Mouse (Mus musculus): ENCODE data around the gene Sntb2. TPM values are rescaled to one million over a fixed set of nuclear protein-coding genes. Genes with fewer than 3 reads are reported as not detected.
"Not testable (repeated sequence)": the region's sequence is repeated elsewhere in the genome, so short reads cannot be mapped to it uniquely, and the experiment has no call there.

Gene Sntb2
- total and polyA plus RNA-seq, 2 experiments from 2014 or later: 6.0 to 7.3 TPM

- Histone ChIP-seq H3K36me3 (ENCODE audit: insufficient read depth, low read length) (no peaks in the 10 kb centered on the region), H3K9me3 (ENCODE audit: low read length) (no peaks in the 10 kb centered on the region), H3K27ac (peak overlapping the region; percentile 54), H3K27me3 (ENCODE audit: insufficient read depth, low read length) (no peaks in the 10 kb centered on the region), H3K4me1 (ENCODE audit: insufficient read depth, low read length) (no peaks in the 10 kb centered on the region), H3K9ac (replicated peaks; ENCODE audit: low read length) (no peak overlapping the region), H3K4me2 (ENCODE audit: low read depth, low read length) (0 out of 2 replicates have a peak overlapping the region, but pooled peaks have one; percentile 7), H3K4me3 (ENCODE audit: low read length) (no peak overlapping the region)
- ATAC-seq: peak; percentile 51; the same call in 1 of the 2 replicates
- no peak for TF ChIP-seq CTCF (IDR thresholded peaks at IDR 0.05; ENCODE audit: low read depth)
- DNase-seq (ENCODE audit: low spot score): peak; percentile 56
- 51% methylated on average over 9 of the region's 9 CpGs for WGBS
These were observed 49.9 kb downstream of the Sntb2 start for GRCm38 (mm10) chr8:106985404-106985821.

DNA sequence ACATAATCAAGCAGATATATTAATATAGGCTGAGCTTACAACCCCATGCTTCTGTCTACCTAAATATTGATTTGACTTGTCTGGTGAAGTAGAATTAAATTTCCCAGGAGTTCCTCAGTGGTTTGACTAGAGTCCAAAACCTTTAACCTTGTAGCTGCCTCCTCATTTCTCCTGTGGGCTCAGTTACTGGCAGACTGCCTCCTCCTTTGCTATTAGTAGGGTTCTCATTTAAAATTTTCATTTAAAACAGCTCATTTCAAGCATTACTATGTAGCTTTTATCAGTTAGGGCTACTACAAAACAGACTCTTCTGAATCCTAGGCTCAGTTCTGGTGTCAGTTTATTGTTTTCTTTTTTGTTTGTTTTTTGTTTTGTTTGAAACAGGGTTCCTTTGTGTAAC, 50.4 kb downstream of the Sntb2 start:
- no peaks in the 10 kb centered on the region for H3K27me3 ChIP-seq (ENCODE audit: insufficient read depth, low read length)
- no peak overlapping the region for H3K9ac ChIP-seq (replicated peaks; ENCODE audit: low read length)
- peak overlapping the region; percentile 41; the same call in 1 of the 2 replicates for H3K27ac ChIP-seq
- H3K36me3 ChIP-seq (ENCODE audit: insufficient read depth, low read length): no peaks in the 10 kb centered on the region
- H3K4me1 ChIP-seq (ENCODE audit: insufficient read depth, low read length): no peaks in the 10 kb centered on the region
- no peak overlapping the region for H3K4me3 ChIP-seq (ENCODE audit: low read length)
- TF ChIP-seq CTCF (IDR thresholded peaks at IDR 0.05; ENCODE audit: low read depth): no peak
- ATAC-seq (no peak), DNase-seq (ENCODE audit: low spot score) (peak; percentile 11)
- H3K9me3 ChIP-seq (ENCODE audit: low read length): no peaks in the 10 kb centered on the region
- H3K4me2 ChIP-seq (ENCODE audit: low read depth, low read length): no peak overlapping the region

DNA sequence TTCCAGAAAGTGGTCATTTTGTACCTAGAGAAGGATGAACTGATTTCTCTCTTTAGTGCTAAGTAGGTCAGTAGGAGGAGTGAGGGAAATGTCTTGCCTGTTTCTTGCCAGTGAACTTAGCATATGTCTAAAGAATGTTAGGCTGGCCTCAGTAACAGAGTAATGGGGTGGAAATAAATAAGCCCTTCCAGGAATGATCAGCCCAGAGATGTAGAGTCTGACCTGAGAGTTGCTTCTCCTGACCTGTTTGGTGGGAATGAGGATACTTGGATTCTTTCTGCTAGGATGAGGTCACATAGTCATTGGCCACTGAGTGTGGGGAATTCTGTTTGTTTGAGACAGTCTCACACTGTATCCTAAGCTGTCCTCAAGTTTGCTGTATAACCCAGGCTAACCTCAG, 52.0 kb downstream of the Sntb2 start:
- ATAC-seq (no peak), DNase-seq (ENCODE audit: low spot score) (no peak)
- H3K27ac ChIP-seq: no peak overlapping the region
- TF ChIP-seq CTCF (IDR thresholded peaks at IDR 0.05; ENCODE audit: low read depth): no peak
- H3K4me3 ChIP-seq (ENCODE audit: low read length): no peak overlapping the region
- no peaks in the 10 kb centered on the region for H3K27me3 ChIP-seq (ENCODE audit: insufficient read depth, low read length)
- no peak overlapping the region for H3K9ac ChIP-seq (replicated peaks; ENCODE audit: low read length)
- no peak overlapping the region for H3K4me2 ChIP-seq (ENCODE audit: low read depth, low read length)
- H3K9me3 ChIP-seq (ENCODE audit: low read length): no peaks in the 10 kb centered on the region
- H3K36me3 ChIP-seq (ENCODE audit: insufficient read depth, low read length): peaks cover 4% of the 10 kb centered on the region; the same call in 1 of the 2 replicates
- no peaks in the 10 kb centered on the region for H3K4me1 ChIP-seq (ENCODE audit: insufficient read depth, low read length)

DNA sequence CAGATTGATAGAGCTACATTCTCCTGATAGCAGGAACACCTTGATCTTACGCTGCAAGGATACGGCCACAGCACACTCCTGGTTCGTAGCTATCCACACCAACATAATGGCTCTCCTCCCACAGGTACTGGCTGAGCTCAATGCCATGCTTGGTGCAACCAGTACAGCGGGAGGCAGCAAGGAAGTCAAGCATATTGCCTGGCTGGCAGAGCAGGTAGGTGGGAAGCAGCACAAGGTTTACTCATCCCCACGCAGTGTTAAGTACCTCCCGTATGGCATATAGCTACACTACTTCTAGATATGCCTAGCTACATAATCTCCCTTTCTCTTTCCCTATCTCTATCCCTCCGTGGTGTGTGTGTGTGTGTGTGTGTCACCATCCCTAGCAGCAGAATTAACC, 55.8 kb downstream of the Sntb2 start:
- DNase-seq (ENCODE audit: low spot score) (no peak), ATAC-seq (no peak)
- H3K9me3 ChIP-seq (ENCODE audit: low read length): no peaks in the 10 kb centered on the region
- H3K27me3 ChIP-seq (ENCODE audit: insufficient read depth, low read length): no peaks in the 10 kb centered on the region
- H3K4me1 ChIP-seq (ENCODE audit: insufficient read depth, low read length): no peaks in the 10 kb centered on the region
- WGBS: 94% methylated on average over 7 of the region's 7 CpGs
- no peak overlapping the region for H3K27ac ChIP-seq
- no peak overlapping the region for H3K9ac ChIP-seq (replicated peaks; ENCODE audit: low read length)
- H3K36me3 ChIP-seq (ENCODE audit: insufficient read depth, low read length): peaks cover 4% of the 10 kb centered on the region; the same call in 1 of the 2 replicates
- no peak overlapping the region for H3K4me2 ChIP-seq (ENCODE audit: low read depth, low read length)
- no peak for TF ChIP-seq CTCF (IDR thresholded peaks at IDR 0.05; ENCODE audit: low read depth)
- H3K4me3 ChIP-seq (ENCODE audit: low read length): no peak overlapping the region

DNA sequence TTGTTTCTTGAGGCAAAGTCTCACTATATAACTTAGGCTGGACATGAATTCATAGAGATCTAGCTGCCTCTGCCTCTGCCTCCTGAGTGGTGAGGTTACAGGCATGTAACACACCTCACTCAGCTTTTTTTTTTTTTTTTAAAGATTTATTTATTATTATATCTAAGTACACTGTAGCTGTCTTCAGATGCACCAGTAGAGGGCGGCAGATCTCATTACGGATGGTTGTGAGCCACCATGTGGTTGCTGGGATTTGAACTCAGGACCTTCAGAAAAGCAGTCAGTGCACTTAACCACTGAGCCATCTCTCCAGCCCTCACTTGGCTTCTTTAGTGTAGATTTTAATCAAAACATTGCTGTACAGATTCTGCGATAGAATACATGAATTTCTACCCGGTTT, 60.8 kb downstream of the Sntb2 start:
- 84% methylated on average over 4 of the region's 4 CpGs for WGBS

DNA sequence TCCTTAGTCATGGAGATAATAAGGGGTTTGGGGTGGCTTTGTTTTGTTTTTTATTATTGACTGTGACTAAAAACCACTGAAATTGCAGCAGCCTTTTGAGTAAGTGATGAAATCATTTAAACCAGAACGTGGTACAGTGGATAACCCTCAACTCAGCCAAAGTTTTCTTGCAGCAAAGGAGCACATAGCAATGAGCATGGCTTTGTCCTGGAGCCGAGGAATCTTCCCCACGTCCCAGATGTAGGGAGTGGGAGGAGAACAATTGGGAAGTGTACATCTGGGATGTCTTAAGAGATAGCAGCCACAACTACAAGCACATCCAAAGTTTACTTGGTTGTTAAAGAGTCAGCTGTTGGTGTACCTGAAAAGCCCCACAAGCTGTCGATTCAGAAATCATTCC, 61.9 kb downstream of the Sntb2 start:
- H3K27ac ChIP-seq: no peak overlapping the region
- no peaks in the 10 kb centered on the region for H3K27me3 ChIP-seq (ENCODE audit: insufficient read depth, low read length)
- no peaks in the 10 kb centered on the region for H3K36me3 ChIP-seq (ENCODE audit: insufficient read depth, low read length)
- H3K4me1 ChIP-seq (ENCODE audit: insufficient read depth, low read length): no peaks in the 10 kb centered on the region
- no peak for TF ChIP-seq CTCF (IDR thresholded peaks at IDR 0.05; ENCODE audit: low read depth)
- WGBS: 86% methylated on average over 4 of the region's 4 CpGs
- H3K4me3 ChIP-seq (ENCODE audit: low read length): no peak overlapping the region
- DNase-seq (ENCODE audit: low spot score) (no peak), ATAC-seq (no peak)
- no peak overlapping the region for H3K9ac ChIP-seq (replicated peaks; ENCODE audit: low read length)
- no peaks in the 10 kb centered on the region for H3K9me3 ChIP-seq (ENCODE audit: low read length)
- no peak overlapping the region for H3K4me2 ChIP-seq (ENCODE audit: low read depth, low read length)

More for the DNA sequence above, 60.8 kb downstream of the Sntb2 start:
- H3K36me3 ChIP-seq (ENCODE audit: insufficient read depth, low read length); H3K4me3 ChIP-seq (ENCODE audit: low read length); H3K27me3 ChIP-seq (ENCODE audit: insufficient read depth, low read length); ATAC-seq; H3K9me3 ChIP-seq (ENCODE audit: low read length); H3K4me1 ChIP-seq (ENCODE audit: insufficient read depth, low read length); H3K4me2 ChIP-seq (ENCODE audit: low read depth, low read length); H3K9ac ChIP-seq (replicated peaks; ENCODE audit: low read length); H3K27ac ChIP-seq; DNase-seq (ENCODE audit: low spot score): not testable (repeated sequence)

DNA sequence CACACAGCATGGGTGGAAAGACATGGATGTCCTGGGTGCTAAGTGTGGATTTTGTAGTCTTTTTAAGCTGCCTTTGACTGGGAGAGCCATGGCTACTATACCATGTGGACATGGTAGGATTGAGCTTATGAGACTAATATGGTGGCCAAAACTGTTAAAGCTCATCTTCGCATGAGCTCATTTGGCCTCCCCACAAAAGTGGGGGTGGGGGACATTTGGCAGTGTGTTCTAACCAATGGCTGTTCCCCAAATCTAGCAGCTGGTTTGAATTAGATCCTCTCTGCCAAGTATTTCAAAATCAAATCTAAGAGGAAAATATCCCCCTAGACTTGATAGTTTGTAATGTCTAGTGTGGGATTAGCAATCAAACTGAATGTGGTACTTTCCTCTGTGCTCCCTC, 63.5 kb downstream of the Sntb2 start:
- WGBS: 82% methylated on average over 1 of the region's 1 CpGs
- no peak for ATAC-seq

More for the DNA sequence above, 63.5 kb downstream of the Sntb2 start:
- no peak overlapping the region for H3K27ac ChIP-seq
- H3K4me1 ChIP-seq (ENCODE audit: insufficient read depth, low read length): no peaks in the 10 kb centered on the region
- no peak overlapping the region for H3K4me2 ChIP-seq (ENCODE audit: low read depth, low read length)
- no peak overlapping the region for H3K4me3 ChIP-seq (ENCODE audit: low read length)
- no peak overlapping the region for H3K9ac ChIP-seq (replicated peaks; ENCODE audit: low read length)
- TF ChIP-seq CTCF (IDR thresholded peaks at IDR 0.05; ENCODE audit: low read depth): no peak
- H3K27me3 ChIP-seq (ENCODE audit: insufficient read depth, low read length): no peaks in the 10 kb centered on the region
- no peaks in the 10 kb centered on the region for H3K36me3 ChIP-seq (ENCODE audit: insufficient read depth, low read length)
- no peak for DNase-seq (ENCODE audit: low spot score)
- H3K9me3 ChIP-seq (ENCODE audit: low read length): no peaks in the 10 kb centered on the region

Measured in hindbrain, postnatal 0 days (tissue).